Mouse (Mus musculus): ENCODE results near the gene Hhat. TPM values are rescaled to one million over a fixed set of nuclear protein-coding genes. Genes with fewer than 3 reads are reported as not detected.

The Hhat gene
- total RNA-seq, 2 experiments from 2014 or later: 0.99 to 1.1 TPM

DNA sequence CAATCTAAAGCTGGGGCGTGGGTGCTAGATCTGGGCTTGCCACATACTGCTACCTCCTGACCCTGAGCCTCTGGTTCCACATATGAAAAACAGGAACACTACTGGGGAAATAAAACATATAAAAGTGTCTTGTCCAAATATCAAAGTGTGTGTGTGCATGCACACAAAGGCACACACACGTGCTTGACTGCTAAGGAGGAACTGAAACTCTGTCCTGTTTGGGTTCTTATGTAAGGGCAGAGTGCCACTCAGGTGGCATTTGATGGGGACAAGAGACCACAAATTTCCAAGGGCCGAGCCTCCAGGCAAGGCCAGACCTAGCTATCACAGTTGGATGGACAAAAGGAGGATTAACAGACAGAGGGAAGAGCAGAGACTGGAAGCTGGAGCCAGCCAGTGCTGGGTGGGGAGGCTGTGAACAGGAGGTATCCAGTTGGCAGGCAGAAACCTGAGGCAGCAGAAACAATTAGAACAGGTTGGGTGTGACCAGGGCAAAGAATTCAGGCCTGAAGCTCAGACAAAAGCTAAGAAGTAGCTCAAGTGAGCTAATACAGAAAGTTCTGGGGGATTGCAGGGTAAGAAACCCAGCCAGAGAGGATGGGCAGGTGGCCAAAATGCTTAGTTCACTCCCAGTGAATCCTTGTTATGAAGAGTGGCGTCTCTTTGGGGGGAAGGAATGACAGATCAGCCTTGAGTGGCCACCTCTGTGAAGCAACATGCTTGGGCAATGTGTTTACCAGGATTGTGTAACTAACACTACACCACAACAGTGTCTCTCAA, 321.3 kb downstream of the Hhat start:
- peak; percentile 33 for ATAC-seq (ENCODE audit: poor library complexity, severe bottlenecking)

DNA sequence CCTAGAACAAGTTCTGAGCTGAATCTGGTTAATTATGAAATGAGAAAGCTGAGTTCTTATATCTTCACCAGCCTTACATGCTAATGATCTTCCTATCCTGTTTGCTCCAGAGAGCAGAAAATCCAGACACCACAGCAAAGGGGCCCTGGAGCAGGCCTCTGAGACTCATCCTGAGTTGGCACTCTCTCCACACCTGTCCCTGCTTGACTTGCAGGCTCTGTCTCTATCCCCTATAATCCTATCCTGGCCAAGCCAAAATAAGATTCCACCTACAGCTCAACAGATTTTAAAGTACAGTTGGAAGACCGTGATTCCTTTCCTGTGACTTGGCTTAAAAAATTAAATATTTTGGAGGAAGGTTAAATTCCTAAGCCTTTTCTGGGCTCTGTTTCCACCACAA, 322.5 kb downstream of the Hhat start:
- ATAC-seq (ENCODE audit: poor library complexity, severe bottlenecking): no peak

DNA sequence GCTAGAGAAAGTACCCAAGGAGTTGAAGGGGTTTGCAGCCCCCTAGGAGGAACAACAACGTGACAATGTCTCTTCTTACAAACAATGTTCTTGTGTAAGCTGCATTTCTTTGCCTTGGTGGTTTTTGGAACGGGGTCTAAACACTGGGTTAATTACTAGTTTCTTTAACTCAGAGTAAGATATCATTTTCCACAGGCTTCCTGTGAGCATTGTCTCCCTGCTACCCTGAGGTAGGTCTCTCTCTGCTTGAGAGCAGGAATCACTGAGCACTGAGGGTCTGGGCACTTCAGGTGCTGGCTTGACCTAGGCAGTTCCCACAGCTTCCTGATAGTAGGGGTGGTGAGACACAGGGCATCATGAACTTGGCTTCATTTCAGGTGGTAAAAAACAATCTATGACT, 323.4 kb downstream of the Hhat start:
- no peak for ATAC-seq (ENCODE audit: poor library complexity, severe bottlenecking)

Other genes starting within 250 kb of the Hhat start
- gene Sertad4, start 84.5 kb upstream of the Hhat start, total RNA-seq (2015): not detected in 2 replicates
- not detected in 2 replicates for gene Sertad4, start 84.5 kb upstream of the Hhat start, total RNA-seq (2017)

All from megakaryocyte, adult 5-6 weeks (primary cell).